Mouse (Mus musculus) lung, adult 2 months (tissue): ENCODE results near the gene Malrd1.

Experiments
- CTCF ChIP-seq: fragments of 200-500 bp; IDR thresholded peaks from 2 replicates; pipeline ENCODE4 v1.5.1; 2011; ENCODE audit warnings: mild to moderate bottlenecking, low read length, control low read depth; ENCODE audit not compliant: insufficient read depth
- POLR2A ChIP-seq: fragments of 200-500 bp; IDR thresholded peaks from 2 replicates; pipeline ENCODE4 v1.6.1; 2011; ENCODE audit warnings: low read depth, mild to moderate bottlenecking, control low read depth, low read length, borderline replicate concordance; ENCODE audit errors: extremely low read depth

DNA sequence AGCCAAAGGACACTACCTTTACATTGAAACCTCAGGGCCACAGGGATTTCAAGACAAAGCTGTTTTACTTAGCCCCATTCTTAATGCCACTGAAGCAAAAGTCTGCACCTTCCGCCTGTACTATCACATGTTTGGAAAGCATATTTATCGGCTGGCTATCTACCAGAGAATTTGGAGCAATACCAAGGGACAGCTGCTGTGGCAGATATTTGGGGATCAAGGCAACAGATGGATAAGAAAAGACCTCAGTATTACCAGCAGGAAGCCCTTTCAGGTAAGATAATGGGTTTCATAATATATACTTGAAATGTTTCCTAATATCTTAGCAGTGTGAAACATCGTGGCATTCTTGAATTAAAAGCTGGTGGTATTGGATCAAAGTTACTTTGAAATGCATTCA lies 176.7 kb downstream of the Malrd1 start:
- no peak for TF ChIP-seq POLR2A
- TF ChIP-seq CTCF: no peak
